Mouse (Mus musculus) gastrocnemius, postnatal 4 days (tissue): ENCODE results near the gene Atad1. TPM values are rescaled to one million over a fixed set of nuclear protein-coding genes. Genes with fewer than 3 reads are reported as not detected.
"Not testable (repeated sequence)": the region's sequence is repeated elsewhere in the genome, so short reads cannot be mapped to it uniquely, and the experiment has no call there.

Source experiments
- DNase-seq, 2 experiments: peaks; one replicate each; pipeline ENCODE4 v3.0.0; 2021 to 2022; ENCODE audit warnings: low spot score in 2 of 2, mixed read lengths in 2 of 2
- long read RNA-seq, 2 experiments: library from polyadenylated mRNA; stranded (forward); transcript quantifications; one replicate each; pipeline ENCODE4 v2.0.0; 2021
- total RNA-seq, 2 experiments: library from RNA; stranded (reverse); gene quantifications; 2 replicates each; pipeline ENCODE4 v1.2.3; 2021

Gene Atad1
- total RNA-seq = 10 to 100 TPM; 40.5 to 44.7 TPM
- long read RNA-seq, experiment 1, transcript Atad1-203 (10 exons, 3,771 nt) = major isoform, 36 of 44 reads
- long read RNA-seq, experiment 1, partial matches to known transcripts = 5 of 44 reads
- long read RNA-seq, experiment 1, other reads (novel, unspliced or antisense) = 3 of 44 reads
- long read RNA-seq, experiment 2, transcript Atad1-203 (10 exons, 3,771 nt) = major isoform, 44 of 48 reads
- long read RNA-seq, experiment 2, partial matches to known transcripts = 2 of 48 reads
- long read RNA-seq, experiment 2, other reads (novel, unspliced or antisense) = 2 of 48 reads

GRCm38 (mm10) chr19:32739686-32740085 lies at the start of gene Atad1:
Gene Atad1, minus strand, starts transcription at chr19:32739786.
- DNase-seq = no peak

- DNase-seq = not testable (repeated sequence)
These were observed 48.4 kb upstream of the Atad1 start for GRCm38 (mm10) chr19:32788016-32788415.

- peak in 1 of 2 experiments; percentile 9 for DNase-seq
These were observed 47.8 kb upstream of the Atad1 start for GRCm38 (mm10) chr19:32787388-32787787.

- DNase-seq = no peak
These were observed 41.9 kb upstream of the Atad1 start for GRCm38 (mm10) chr19:32781305-32782071.

- no peak for DNase-seq
These were observed 39.5 kb upstream of the Atad1 start for GRCm38 (mm10) chr19:32779131-32779530.

- DNase-seq = no peak
These were observed 38.8 kb upstream of the Atad1 start for GRCm38 (mm10) chr19:32778411-32778810.

- DNase-seq = no peak
These were observed 22.9 kb upstream of the Atad1 start for GRCm38 (mm10) chr19:32762493-32762892.

DNA sequence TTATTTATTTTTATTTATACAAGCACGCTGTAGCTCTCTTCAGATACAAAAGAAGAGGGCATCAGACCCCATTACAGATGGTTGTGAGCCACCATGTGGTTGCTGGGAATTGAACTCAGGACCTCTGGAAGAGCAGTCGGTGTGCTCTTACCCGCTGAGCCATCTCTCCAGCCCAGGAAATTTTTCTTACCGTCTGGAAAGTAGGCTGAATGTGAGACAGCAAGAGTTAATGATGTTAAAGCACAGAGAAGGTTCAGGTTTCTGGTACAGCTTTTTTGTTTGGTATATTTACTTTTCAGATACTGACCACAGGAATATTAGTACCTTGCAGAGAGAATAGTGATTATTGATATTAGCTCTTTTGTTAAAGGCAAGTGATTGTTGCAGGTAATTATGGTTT lies 21.6 kb upstream of the Atad1 start:
- no peak for DNase-seq

- no peak for DNase-seq
These were observed 20.9 kb upstream of the Atad1 start for GRCm38 (mm10) chr19:32760499-32760898.

- DNase-seq = no peak
These were observed 19.9 kb upstream of the Atad1 start for GRCm38 (mm10) chr19:32759357-32760024.

DNA sequence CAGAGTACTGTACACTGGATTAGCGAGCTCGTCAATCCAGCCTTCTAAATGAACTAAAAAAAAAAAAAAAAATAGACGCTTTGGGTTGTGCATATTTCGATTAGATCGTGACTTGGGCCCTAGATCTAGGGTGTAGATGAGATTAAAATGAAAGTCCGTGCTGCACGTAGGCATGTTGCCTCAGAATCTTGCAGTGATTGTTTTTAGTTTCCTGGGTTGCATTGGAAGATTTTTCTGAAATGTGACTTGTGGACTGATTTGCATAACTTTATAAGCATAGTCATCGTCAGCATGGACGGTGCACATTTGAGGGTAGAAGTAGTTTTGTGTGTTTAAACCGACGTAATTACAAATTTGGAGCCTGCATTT lies 19.2 kb upstream of the Atad1 start:
- no peak for DNase-seq

DNA sequence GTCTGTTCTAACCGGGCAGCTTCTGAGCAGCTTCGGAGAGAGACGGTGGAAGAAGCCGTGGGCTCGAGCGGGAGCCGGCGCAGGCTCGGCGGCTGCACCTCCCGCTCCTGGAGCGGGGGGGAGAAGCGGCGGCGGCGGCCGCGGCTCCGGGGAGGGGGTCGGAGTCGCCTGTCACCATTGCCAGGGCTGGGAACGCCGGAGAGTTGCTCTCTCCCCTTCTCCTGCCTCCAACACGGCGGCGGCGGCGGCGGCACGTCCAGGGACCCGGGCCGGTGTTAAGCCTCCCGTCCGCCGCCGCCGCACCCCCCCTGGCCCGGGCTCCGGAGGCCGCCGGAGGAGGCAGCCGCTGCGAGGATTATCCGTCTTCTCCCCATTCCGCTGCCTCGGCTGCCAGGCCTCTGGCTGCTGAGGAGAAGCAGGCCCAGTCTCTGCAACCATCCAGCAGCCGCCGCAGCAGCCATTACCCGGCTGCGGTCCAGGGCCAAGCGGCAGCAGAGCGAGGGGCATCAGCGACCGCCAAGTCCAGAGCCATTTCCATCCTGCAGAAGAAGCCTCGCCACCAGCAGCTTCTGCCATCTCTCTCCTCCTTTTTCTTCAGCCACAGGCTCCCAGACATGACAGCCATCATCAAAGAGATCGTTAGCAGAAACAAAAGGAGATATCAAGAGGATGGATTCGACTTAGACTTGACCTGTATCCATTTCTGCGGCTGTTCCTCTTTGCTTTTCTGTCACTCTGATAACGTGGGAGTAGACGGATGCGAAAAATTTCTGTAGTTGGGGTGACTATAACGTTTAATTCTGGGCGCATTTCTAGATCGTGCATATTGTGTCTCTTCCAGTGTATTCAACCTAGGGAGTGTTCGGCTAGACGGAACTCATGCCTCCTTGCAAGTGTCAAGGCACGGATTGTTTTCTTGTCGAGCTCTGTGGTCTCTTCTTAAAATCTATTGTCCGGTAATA lies 18.5 kb upstream of the Atad1 start:
- DNase-seq = peak; percentile 52 to 67

DNA sequence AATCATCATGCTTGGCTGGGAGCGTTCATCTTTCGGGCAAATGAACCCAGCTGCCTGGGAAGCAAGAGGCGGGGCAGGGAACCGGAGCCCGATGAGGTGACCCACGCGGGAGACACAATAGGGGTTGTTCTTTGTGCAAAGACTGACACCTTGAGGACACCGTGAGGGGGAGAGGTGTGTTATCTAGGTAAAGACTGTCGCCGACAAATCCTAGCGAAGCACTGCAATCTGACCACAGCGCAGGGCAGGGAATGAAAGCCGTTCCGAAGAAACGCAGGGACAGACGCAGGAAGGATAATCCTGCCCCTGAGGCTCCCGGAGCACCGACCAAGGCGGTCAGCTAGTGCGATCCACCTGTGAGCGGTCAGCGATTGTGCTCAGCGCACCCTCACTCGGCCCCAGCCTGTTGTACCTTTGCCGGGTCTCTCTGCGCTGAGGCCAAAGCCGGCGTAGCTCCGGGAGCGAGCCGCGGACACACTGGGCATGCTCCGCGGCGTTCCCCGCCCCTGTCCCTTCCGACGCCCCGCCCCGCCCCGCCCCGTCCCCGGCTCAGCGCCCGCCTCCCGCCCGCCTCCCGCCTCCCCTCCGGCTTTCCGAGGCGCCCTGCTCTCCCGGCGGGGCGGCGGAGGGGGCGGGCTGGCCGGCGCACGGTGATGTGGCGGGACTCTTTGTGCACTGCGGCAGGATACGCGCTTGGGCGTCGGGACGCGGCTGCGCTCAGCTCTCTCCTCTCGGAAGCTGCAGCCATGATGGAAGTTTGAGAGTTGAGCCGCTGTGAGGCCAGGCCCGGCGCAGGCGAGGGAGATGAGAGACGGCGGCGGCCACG lies 17.5 kb upstream of the Atad1 start, which contains the start of gene Pten:
TSS of gene Pten (plus strand) at position 598 of the 826 bp plus-strand sequence.
- peak; percentile 95 to 97 for DNase-seq

- peak in 1 of 2 experiments; percentile 69 for DNase-seq
These were observed 17.0 kb upstream of the Atad1 start for GRCm38 (mm10) chr19:32756636-32756899.

DNA sequence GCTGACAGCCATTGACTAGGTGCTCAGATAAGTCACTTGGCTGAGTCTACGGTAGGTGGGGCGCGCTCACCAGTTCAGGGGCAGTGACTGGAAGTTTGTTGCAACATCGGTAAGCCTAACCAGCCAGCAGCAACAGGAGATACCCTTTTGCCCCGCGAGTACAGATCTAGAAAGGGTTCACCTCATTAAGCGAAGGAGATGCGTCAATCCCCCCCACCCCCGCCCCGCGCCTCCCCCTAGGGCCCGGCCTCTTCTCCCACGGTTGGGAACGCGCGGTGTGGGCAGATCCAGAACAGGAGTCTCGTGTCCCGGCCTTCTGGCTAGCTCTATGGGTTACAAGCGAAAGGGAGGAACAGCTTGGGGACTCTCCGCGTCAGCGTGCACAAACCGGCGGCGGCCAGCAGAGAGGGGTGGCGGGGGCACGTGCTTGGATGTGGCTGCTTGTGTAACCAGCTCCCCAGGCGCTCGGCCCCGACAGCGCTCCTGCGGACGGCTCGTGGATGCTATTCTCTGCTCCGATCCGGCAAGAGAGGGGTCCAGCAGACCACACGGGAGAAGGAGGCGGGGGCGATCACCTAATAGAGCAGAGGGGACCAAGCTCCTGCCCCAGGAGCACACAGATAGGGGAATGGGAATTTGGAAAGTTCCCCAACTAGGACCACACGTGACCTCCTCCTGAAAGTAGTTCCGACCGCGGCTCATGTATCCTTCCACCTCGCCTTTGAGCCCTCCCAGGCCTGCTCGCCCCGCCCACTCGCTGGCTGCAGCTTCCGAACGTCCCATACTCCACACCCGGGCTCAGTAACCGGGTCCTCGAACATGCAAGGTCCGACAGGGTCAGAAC lies 16.4 kb upstream of the Atad1 start:
- DNase-seq = peak; percentile 93 to 97

DNA sequence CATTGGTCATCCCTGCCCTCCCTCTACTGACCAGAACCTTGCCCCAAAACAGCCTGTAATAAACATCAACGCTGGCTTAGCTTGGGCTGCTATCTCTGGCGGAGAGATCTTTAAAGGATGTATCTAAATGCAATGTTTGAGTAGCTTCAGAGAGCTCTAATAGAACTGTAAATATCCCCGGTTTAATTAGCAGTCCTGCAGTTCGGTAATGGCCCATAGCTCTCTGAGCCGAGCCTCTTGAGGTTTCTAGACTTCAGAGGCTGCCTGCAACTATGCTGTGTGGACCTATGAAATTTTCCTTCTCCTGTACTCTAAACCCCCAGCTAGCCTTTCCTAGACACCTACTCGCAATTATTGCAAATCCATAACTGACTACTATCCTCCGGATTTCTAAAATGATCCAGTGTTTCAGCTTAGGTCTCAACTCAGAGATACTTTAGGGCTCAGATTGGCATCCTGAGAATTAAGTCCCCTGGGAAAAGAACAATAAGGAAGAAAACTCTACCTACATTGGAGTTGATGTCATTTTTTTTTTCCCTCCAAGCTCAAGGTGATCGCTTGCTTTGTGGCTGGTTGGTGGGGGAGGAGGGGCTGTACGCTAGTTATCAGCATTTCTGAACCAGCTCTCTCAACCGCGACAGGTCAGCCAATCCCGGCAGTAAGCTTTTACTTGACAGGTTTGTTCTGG lies 15.7 kb upstream of the Atad1 start:
- DNase-seq = no peak

DNA sequence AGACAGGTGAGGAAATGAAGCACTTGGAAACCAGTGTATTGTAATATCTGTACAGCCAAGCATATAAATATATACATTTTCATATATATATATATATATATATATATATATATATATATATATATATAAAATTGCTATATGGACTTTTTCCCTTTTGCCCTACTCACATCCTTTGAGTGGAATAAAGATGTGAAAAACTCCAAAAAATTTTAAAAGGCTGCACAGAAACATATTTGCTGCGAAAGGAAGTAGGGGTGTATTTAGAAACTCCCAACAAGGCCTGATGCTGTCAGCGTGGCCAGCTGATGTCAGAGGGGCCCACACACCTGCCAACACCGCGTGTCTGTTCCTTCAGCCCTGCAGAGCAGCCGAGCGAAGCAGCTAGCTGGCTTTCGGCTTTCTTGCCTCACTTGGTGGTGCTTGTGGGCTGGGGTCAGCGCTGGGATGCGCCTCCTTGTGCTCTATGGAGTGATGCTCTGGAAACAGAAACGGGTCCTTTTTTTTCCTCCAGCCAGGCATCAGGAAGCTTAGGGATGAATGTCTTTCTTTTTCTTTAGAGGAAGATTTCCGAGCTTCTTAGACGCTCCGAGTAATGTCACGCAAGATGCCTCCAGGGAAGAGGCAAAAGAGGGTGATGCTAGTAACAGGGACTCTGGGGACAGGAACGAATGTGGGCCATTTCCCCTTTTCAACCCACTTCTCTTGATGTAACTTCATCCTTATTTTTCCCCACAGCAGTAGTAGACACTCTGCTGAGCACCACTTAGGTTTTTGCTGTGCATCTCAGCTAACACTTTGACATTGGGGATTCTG lies 14.8 kb upstream of the Atad1 start:
- DNase-seq = no peak

GRCm38 (mm10) chr19:32753386-32753785 lies 13.8 kb upstream of the Atad1 start:
- no peak for DNase-seq
